Mouse (Mus musculus): ENCODE results near the gene Ddx46. TPM values are rescaled to one million over a fixed set of nuclear protein-coding genes. Genes with fewer than 3 reads are reported as not detected.

Gene Ddx46
- polyA plus RNA-seq, 1 experiment from 2014 or later: 41.1 TPM

DNA sequence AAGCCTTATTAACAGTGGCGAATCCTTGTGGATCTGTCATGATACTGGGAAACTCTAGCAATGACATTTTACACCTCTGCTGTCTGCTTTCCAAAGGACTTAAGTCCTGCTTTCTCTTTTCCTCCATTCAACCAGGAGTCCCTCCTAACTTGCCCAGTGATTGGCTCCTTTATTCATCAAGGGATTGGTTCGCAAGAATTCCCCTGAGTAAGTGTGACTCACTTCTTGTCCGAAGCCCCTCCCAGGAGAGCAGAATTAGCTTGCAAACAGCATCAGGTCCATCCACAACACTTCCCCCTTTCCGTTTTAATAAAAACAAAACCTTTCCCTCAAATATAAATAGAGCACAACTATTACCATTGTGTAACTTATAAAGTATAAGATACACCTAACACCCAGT, 69.5 kb downstream of the Ddx46 start:
- Histone ChIP-seq H3K4me1 (no peaks in the 10 kb centered on the region), H3K9ac (no peak overlapping the region), H3K4me2 (replicated peaks) (no peak overlapping the region), H3K27ac (no peak overlapping the region), H3K9me3 (replicated peaks) (no peaks in the 10 kb centered on the region; the same call in 1 of the 2 replicates), H3K36me3 (peaks cover 48% of the 10 kb centered on the region), H3K27me3 (no peaks in the 10 kb centered on the region), H3K4me3 (no peak overlapping the region)
- WGBS: 85% methylated on average over 4 of the region's 4 CpGs
- ATAC-seq (ENCODE audit: low FRiP score): no peak

DNA sequence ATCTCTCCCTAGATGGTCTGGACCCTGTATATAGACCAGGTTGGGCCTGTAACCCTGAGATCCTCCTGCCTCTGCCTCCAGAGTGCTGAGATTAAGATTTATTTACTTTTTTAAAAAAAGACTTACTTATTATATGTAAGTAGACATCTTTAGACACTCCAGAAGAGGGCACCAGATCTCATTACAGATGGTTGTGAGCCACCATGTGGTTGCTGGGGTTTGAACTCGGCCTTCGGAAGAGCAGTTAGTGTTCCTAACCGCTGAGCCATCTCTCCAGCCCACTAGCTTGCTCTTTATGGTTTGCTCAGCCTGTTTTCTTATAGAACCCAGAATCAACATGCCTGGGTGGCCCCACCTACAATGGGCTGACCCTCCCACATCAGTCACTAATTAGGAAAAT, 78.0 kb downstream of the Ddx46 start:
- 97% methylated on average over 3 of the region's 3 CpGs for WGBS
- H3K9me3 ChIP-seq (replicated peaks): no peaks in the 10 kb centered on the region
- no peak overlapping the region for H3K27ac ChIP-seq
- ATAC-seq (ENCODE audit: low FRiP score): no peak
- H3K27me3 ChIP-seq: no peaks in the 10 kb centered on the region
- H3K4me3 ChIP-seq: no peak overlapping the region
- H3K4me1 ChIP-seq: peaks cover 15% of the 10 kb centered on the region
- no peak overlapping the region for H3K4me2 ChIP-seq (replicated peaks)
- peaks cover 3% of the 10 kb centered on the region; the same call in 1 of the 2 replicates for H3K36me3 ChIP-seq
- H3K9ac ChIP-seq: no peak overlapping the region

DNA sequence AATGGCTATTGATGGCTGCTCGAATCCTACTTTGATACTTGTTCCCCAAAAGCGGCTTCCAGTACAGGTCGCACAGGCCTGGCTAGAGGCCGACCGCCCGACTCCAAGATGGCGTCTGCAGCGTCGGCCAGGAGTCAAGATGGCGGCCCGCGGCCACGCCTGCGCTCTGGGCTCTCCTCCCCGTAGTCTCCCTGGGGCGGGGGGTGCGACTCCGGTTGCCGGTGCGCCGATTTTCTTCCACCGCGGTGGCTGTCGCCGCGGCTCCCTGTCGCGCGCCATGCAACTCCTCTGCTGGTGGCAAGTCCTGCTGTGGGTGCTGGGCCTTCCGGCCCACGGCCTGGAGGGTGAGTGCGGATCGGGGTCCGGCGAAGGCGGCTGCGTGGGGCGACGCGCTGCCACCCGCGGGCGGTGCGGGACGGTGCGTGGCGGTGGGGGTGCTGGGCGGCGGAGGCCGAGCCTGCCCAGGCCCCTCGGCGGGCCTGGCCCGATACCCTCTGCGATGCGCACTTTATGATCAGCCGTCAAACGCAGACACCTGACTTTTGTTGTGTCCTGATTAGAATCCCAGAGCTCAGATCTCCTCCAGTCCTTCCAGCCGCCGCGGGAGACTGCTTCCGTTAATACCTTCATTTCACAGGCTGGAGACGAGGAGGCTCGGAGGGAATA, 79.8 kb downstream of the Ddx46 start, which contains the start of gene Txndc15:
TSS of gene Txndc15 (plus strand) at position 150 of the 666 bp plus-strand sequence.
- Histone ChIP-seq H3K9ac (peak within 1 kb of the TSS; percentile 95), H3K4me1 (peaks cover 15% of the 10 kb centered on the region), H3K27me3 (no peaks in the 10 kb centered on the region), H3K4me3 (peak within 1 kb of the TSS; percentile 95), H3K9me3 (replicated peaks) (no peaks in the 10 kb centered on the region), H3K27ac (peak within 1 kb of the TSS; percentile 94), H3K4me2 (replicated peaks) (peak within 1 kb of the TSS; percentile 64), H3K36me3 (peaks cover 21% of the 10 kb centered on the region)
- peak; percentile 96 for ATAC-seq (ENCODE audit: low FRiP score)
- WGBS: under 1% methylated on average over 63 of the region's 63 CpGs

GRCm38 (mm10) chr13:55715167-55715512, 80.3 kb downstream of the Ddx46 start:
- Histone ChIP-seq H3K4me3 (peak overlapping the region; percentile 95), H3K27me3 (no peaks in the 10 kb centered on the region), H3K4me1 (peaks cover 15% of the 10 kb centered on the region), H3K36me3 (peaks cover 26% of the 10 kb centered on the region), H3K9ac (peak overlapping the region; percentile 95), H3K4me2 (replicated peaks) (peak overlapping the region; percentile 64), H3K9me3 (replicated peaks) (no peaks in the 10 kb centered on the region), H3K27ac (peak overlapping the region; percentile 94)
- 0 out of 2 replicates have a peak, but pooled peaks have one; percentile 18 for ATAC-seq (ENCODE audit: low FRiP score)
- 13% methylated on average over 5 of the region's 5 CpGs for WGBS

- H3K27ac ChIP-seq: no peak overlapping the region
- peaks cover 32% of the 10 kb centered on the region for H3K36me3 ChIP-seq
- H3K4me2 ChIP-seq (replicated peaks): peak overlapping the region; percentile 64
- H3K4me3 ChIP-seq: no peak overlapping the region
- H3K9me3 ChIP-seq (replicated peaks): no peaks in the 10 kb centered on the region
- H3K4me1 ChIP-seq: peaks cover 15% of the 10 kb centered on the region
- H3K27me3 ChIP-seq: no peaks in the 10 kb centered on the region
- no peak for ATAC-seq (ENCODE audit: low FRiP score)
- WGBS: 89% methylated on average over 7 of the region's 7 CpGs
- H3K9ac ChIP-seq: no peak overlapping the region
Measured at GRCm38 (mm10) chr13:55715908-55716510, 81.2 kb downstream of the Ddx46 start.

GRCm38 (mm10) chr13:55721516-55721915, 86.7 kb downstream of the Ddx46 start:
- peaks cover 57% of the 10 kb centered on the region for H3K36me3 ChIP-seq

DNA sequence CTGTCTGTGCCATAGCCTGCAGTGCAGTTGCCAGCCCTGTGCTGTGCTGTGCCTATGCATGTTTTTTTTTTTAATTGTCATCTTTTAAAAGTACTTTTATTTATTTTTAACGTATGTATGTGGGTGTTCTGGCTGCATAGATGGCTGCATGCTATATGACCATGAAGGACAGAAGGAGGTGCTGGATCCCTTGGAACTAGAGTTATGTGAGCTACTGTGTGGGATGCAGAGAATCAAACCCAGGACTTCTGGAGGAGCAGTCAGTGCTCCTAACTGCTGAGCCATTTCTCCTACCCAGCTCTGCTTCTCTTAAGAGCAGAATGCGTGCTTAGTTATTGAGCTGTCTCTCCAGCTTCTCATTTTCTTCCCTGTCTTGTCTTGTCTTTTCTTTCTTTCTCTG, 87.2 kb downstream of the Ddx46 start:
- H3K9ac ChIP-seq: no peak overlapping the region
- ATAC-seq (ENCODE audit: low FRiP score): no peak
- H3K27ac ChIP-seq: no peak overlapping the region
- no peaks in the 10 kb centered on the region for H3K9me3 ChIP-seq (replicated peaks)
- no peak overlapping the region for H3K4me3 ChIP-seq
- no peak overlapping the region for H3K4me2 ChIP-seq (replicated peaks)
- H3K36me3 ChIP-seq: peaks cover 57% of the 10 kb centered on the region
- H3K27me3 ChIP-seq: no peaks in the 10 kb centered on the region
- 92% methylated on average over 2 of the region's 2 CpGs for WGBS
- H3K4me1 ChIP-seq: peaks cover 2% of the 10 kb centered on the region

More at GRCm38 (mm10) chr13:55721516-55721915, 86.7 kb downstream of the Ddx46 start:
- no peak overlapping the region for H3K4me2 ChIP-seq (replicated peaks)
- no peak overlapping the region for H3K9ac ChIP-seq
- H3K9me3 ChIP-seq (replicated peaks): no peaks in the 10 kb centered on the region
- H3K4me3 ChIP-seq: no peak overlapping the region
- WGBS: 72% methylated on average over 8 of the region's 8 CpGs
- ATAC-seq (ENCODE audit: low FRiP score): no peak
- H3K27me3 ChIP-seq: no peaks in the 10 kb centered on the region
- H3K27ac ChIP-seq: no peak overlapping the region
- H3K4me1 ChIP-seq: peaks cover 7% of the 10 kb centered on the region

DNA sequence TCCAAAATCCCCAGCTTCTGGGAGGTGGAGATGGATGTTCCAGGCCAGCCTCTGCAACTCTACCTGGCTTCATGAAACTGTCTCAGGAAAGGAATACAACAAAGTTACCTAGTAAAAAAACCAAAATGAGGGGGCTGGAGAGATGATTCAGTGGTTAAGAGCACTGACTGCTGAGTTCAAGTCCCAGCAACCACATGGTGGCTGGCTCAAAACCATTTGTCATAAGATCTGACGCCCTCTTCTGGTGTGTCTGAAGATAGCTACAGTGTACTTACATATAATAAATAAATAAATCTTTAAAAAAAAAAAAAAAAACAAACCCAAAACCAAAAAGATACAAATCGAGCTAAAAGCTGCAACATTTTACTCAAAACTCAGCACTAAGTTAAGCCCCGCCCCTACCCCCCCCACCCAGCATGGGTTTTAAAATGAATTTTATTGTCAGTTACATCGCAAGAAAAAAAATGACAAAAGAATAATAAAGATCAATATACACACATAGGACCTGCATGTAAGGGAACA, 91.8 kb downstream of the Ddx46 start:
- no peak for ATAC-seq (ENCODE audit: low FRiP score)
- Histone ChIP-seq H3K27me3 (no peaks in the 10 kb centered on the region), H3K9me3 (replicated peaks) (no peaks in the 10 kb centered on the region), H3K4me2 (replicated peaks) (peak overlapping the region; percentile 63), H3K27ac (peak overlapping the region; percentile 96), H3K9ac (peak overlapping the region; percentile 75), H3K4me3 (peak overlapping the region; percentile 59), H3K36me3 (peaks cover 19% of the 10 kb centered on the region), H3K4me1 (no peaks in the 10 kb centered on the region)
- WGBS: 6% methylated on average over 4 of the region's 4 CpGs

- under 1% methylated on average over 54 of the region's 73 CpGs for WGBS
- H3K4me2 ChIP-seq (replicated peaks): peak within 1 kb of the TSS; percentile 63
- peaks cover 14% of the 10 kb centered on the region for H3K36me3 ChIP-seq
- no peaks in the 10 kb centered on the region for H3K4me1 ChIP-seq
- H3K9me3 ChIP-seq (replicated peaks): no peaks in the 10 kb centered on the region
- H3K27me3 ChIP-seq: no peaks in the 10 kb centered on the region
- H3K9ac ChIP-seq: peak within 1 kb of the TSS; percentile 75
- peak; percentile 87 for ATAC-seq (ENCODE audit: low FRiP score)
- peak within 1 kb of the TSS; percentile 59 for H3K4me3 ChIP-seq
- H3K27ac ChIP-seq: peak within 1 kb of the TSS; percentile 96
Measured at GRCm38 (mm10) chr13:55727120-55727838, 92.5 kb downstream of the Ddx46 start, which contains the start of gene Pcbd2. Pcbd2 (plus strand) TSS chr13:55727368.

GRCm38 (mm10) chr13:55727839-55728238, 93.0 kb downstream of the Ddx46 start:
- peak overlapping the region; percentile 96 for H3K27ac ChIP-seq
- peak overlapping the region; percentile 75; the same call in 1 of the 2 replicates for H3K9ac ChIP-seq
- no peaks in the 10 kb centered on the region for H3K4me1 ChIP-seq
- no peaks in the 10 kb centered on the region for H3K27me3 ChIP-seq
- peak; percentile 78 for ATAC-seq (ENCODE audit: low FRiP score)
- no peaks in the 10 kb centered on the region for H3K9me3 ChIP-seq (replicated peaks)
- peak overlapping the region; percentile 63 for H3K4me2 ChIP-seq (replicated peaks)
- H3K4me3 ChIP-seq: peak overlapping the region; percentile 59
- WGBS: 5% methylated on average over 19 of the region's 19 CpGs
- peaks cover 14% of the 10 kb centered on the region for H3K36me3 ChIP-seq

DNA sequence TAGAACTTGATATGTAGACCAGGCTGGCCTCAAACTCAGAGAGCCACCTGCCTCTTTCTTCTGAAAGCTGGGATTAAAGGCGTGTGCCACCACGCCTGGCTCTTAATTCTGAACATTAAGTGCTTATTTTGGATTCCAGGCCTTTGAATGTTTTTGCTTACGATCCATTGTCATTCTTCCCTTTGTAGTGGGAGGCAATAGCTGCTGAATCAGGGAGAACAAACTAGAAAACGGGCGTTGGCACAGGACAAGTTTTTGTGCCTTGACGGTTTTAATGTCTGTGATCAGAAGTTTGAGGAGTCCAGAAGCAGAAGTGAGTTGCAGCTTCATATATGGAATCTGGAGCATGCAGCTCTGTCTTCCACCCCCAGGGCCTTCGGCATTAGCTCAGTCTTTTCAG, 95.9 kb downstream of the Ddx46 start:
- H3K27me3 ChIP-seq: no peaks in the 10 kb centered on the region
- 90% methylated on average over 7 of the region's 7 CpGs for WGBS
- no peaks in the 10 kb centered on the region for H3K36me3 ChIP-seq
- no peak for ATAC-seq (ENCODE audit: low FRiP score)
- no peak overlapping the region for H3K27ac ChIP-seq
- H3K9ac ChIP-seq: no peak overlapping the region
- H3K4me1 ChIP-seq: no peaks in the 10 kb centered on the region
- no peak overlapping the region for H3K4me3 ChIP-seq
- no peak overlapping the region for H3K4me2 ChIP-seq (replicated peaks)
- H3K9me3 ChIP-seq (replicated peaks): no peaks in the 10 kb centered on the region
